Mouse (Mus musculus) heart, embryonic 14.5 days (tissue): ENCODE measurements around the gene Wtap. TPM values are rescaled to one million over a fixed set of nuclear protein-coding genes. Genes with fewer than 3 reads are reported as not detected.
"Not testable (repeated sequence)": the region's sequence is repeated elsewhere in the genome, so short reads cannot be mapped to it uniquely, and the experiment has no call there.

ENCODE experiments used
- ATAC-seq: fragments of 200-750 bp; cut with Nextera tagmentation; 2 replicates; pipeline ENCODE4 v1.8.0; 2017; ENCODE audit warnings: low read depth, moderate TSS enrichment; ENCODE audit not compliant: insufficient number of reproducible peaks, insufficient read depth, low FRiP score
- H3K27ac ChIP-seq, 2 experiments: fragments of 200-500 bp in 1 of 2; fragments of 300-500 bp in 1 of 2; sonication (generic) in 1 of 2; replicated peaks in 1 of 2; 2 replicates each; pipeline ENCODE4 v1.5.1; 2012 to 2014; ENCODE audit warnings: low read depth in 2 of 2, low read length in 2 of 2, control low read depth in 1 of 2, mild to moderate bottlenecking in 1 of 2, mixed read lengths in 1 of 2; ENCODE audit not compliant: control insufficient read depth in 1 of 2, insufficient read depth in 1 of 2
- H3K27me3 ChIP-seq: fragments of 300-500 bp; sonication (generic); 2 replicates; pipeline ENCODE4 v1.6.1; 2014; ENCODE audit warnings: mild to moderate bottlenecking, low read length, control low read depth; ENCODE audit not compliant: control insufficient read depth, insufficient read depth
- H3K36me3 ChIP-seq: fragments of 300-500 bp; sonication (generic); 2 replicates; pipeline ENCODE4 v1.6.1; 2014; ENCODE audit warnings: mild to moderate bottlenecking, control low read depth, low read length, mixed read lengths; ENCODE audit not compliant: control insufficient read depth, insufficient read depth
- H3K4me1 ChIP-seq, 2 experiments: fragments of 200-500 bp in 1 of 2; fragments of 300-500 bp in 1 of 2; sonication (generic) in 1 of 2; 2 replicates each; pipeline ENCODE4 v1.6.1; 2012 to 2014; ENCODE audit warnings: low read length in 2 of 2, control low read depth in 1 of 2, mixed read lengths in 1 of 2; ENCODE audit not compliant: control insufficient read depth in 2 of 2, insufficient read depth in 2 of 2
- H3K4me2 ChIP-seq: fragments of 300-500 bp; sonication (generic); 2 replicates; pipeline ENCODE4 v1.6.1; 2014; ENCODE audit warnings: mild to moderate bottlenecking, low read length
- H3K4me3 ChIP-seq, 2 experiments: fragments of 200-500 bp in 1 of 2; fragments of 300-500 bp in 1 of 2; sonication (generic) in 1 of 2; 2 replicates each; pipeline ENCODE4 v1.5.1; 2012 to 2014; ENCODE audit warnings: low read length in 2 of 2, mild to moderate bottlenecking in 2 of 2, control low read depth in 1 of 2, low read depth in 1 of 2, moderate library complexity in 1 of 2; ENCODE audit not compliant: control insufficient read depth in 1 of 2, insufficient read depth in 1 of 2
- H3K9ac ChIP-seq: fragments of 300-500 bp; sonication (generic); 2 replicates; pipeline ENCODE4 v1.6.1; 2014; ENCODE audit warnings: mild to moderate bottlenecking, low read length
- H3K9me3 ChIP-seq: fragments of 300-500 bp; sonication (generic); 2 replicates; pipeline ENCODE4 v1.6.1; 2016; ENCODE audit warnings: low read length, control low read depth; ENCODE audit not compliant: control insufficient read depth
- WGBS: fragments of 180-500 bp; shearing (Covaris S2); extraction: QIAGEN DNeasy Blood & Tissue Kit; methylation state at CpG from one replicate; pipeline ENCODE4 v1.1.7; 2014; 5-methylcytosine and 5-hydroxymethylcytosine counted together
- polyA plus RNA-seq: library from polyadenylated mRNA; unstranded; fragments of >200 nt; fragmentation: Nextera tagmentation; extraction: Ambion mirVana; gene quantifications from 2 replicates; pipeline ENCODE4 v1.2.1, GENCODE M21; 2014

Gene Wtap
- polyA plus RNA-seq, 1 experiment from 2014 or later: 85.7 TPM

DNA sequence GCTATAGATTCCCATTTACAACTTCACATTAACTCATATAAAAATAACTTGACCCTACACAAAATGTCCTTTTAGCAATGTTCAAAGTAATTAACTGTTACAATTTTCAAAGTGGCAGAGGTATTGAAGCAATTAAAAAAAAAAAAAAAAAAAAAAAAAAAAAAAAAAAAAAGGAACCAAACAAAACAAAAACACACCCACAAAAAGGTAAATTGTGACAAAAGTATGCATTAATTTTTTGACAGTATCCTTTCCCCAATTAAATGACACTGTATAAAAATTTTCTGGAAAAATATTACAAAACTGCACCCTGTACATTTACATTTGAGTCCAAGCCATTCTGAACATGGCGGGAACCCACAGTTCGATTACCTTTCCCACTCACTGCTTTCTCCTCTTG lies 26.8 kb downstream of the Wtap start:
- WGBS: 98% methylated on average over 2 of the region's 2 CpGs
- Histone ChIP-seq H3K27me3 (no peaks in the 10 kb centered on the region), H3K9me3 (no peaks in the 10 kb centered on the region), H3K4me2 (no peak overlapping the region), H3K4me1 (no peaks in the 10 kb centered on the region), H3K27ac (no peak overlapping the region), H3K4me3 (no peak overlapping the region), H3K9ac (no peak overlapping the region), H3K36me3 (peaks cover 53% of the 10 kb centered on the region)
- no peak for ATAC-seq

DNA sequence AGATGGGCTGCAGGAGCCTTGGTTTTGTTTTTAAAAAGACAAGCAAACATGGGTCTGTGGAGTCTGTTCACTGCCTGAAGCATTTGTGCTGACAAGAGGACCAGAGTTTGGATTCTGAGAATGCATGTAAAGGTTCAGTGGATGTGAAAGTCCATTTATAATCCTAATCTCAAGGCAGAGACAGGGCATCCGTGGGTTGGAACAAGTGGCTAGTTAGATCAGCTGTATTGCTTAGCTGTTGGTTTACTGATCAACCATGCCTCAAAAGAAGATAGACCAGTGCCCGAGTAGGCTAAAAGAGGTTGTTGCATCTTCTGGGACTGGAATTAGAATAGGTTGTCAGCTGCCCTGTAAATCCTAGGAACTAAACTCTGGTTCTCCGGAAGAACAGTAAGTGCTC lies 30.5 kb downstream of the Wtap start:
- Histone ChIP-seq H3K9me3 (no peaks in the 10 kb centered on the region), H3K27me3 (no peaks in the 10 kb centered on the region), H3K27ac (no peak overlapping the region), H3K4me3 (no peak overlapping the region), H3K36me3 (peaks cover 25% of the 10 kb centered on the region), H3K9ac (no peak overlapping the region), H3K4me1 (no peaks in the 10 kb centered on the region), H3K4me2 (no peak overlapping the region)
- no peak for ATAC-seq
- WGBS: 65% methylated on average over 3 of the region's 3 CpGs

DNA sequence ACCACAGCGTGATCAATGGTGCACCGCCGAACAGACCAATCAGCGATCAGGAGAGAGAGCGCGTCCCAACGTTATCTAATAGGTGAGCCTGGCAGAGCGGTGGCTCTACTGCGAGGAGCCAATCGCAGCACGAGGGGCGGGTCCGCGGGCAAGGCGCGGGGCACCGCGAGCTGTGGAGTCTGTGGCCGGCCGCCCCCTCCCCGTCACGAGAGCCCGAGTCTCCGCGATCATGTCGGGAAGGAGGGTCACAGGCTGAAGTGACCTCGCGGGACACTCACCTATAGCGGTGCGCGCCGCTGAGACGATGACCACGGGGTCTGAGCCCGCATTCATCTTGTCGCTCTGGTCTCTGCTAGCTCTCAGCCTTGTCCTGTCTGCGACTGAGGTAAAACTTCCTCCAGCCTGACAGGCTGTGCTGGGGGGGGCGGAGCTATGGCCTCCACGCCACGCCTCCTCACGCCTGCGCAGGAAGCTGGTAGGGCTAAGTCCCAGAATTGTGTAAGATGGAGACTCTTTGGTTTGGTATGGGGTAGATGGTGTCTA lies 33.6 kb downstream of the Wtap start, which contains the start of gene Acat2:
Acat2 (minus strand) TSS at position 417 of the 543 bp plus-strand sequence.
- peaks cover 5% of the 10 kb centered on the region; the same call in 1 of the 2 replicates for H3K36me3 ChIP-seq
- ATAC-seq: peak; percentile 96
- no peaks in the 10 kb centered on the region for H3K4me1 ChIP-seq
- H3K9ac ChIP-seq: peak within 1 kb of the TSS; percentile 68
- H3K27me3 ChIP-seq: no peaks in the 10 kb centered on the region
- no peaks in the 10 kb centered on the region for H3K9me3 ChIP-seq
- H3K4me2 ChIP-seq: peak within 1 kb of the TSS; percentile 76
- H3K4me3 ChIP-seq: peak within 1 kb of the TSS; percentile 65 to 81
- WGBS: under 1% methylated on average over 42 of the region's 42 CpGs
- H3K27ac ChIP-seq: peak within 1 kb of the TSS; percentile 81 to 82

DNA sequence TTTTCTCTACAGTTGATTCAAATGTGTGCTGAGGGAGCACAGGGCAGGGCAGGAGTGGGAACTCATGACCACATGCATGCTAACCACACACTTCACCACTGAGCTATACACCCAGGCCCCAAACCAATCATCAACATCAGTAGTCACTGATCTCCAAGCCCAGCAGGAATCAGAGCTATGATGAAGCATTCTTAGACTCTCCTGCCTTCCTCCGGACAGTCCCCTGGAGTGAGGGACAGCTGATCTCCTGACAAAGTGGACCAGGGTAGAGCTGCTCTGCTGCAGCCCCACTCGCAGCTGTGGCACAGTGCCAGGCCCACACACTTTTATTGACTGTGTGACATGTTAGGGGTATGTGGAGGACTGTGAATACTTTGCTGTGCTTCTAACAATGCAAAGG lies 34.6 kb downstream of the Wtap start:
- not testable (repeated sequence) for H3K27ac ChIP-seq, ATAC-seq, H3K4me2 ChIP-seq, H3K9me3 ChIP-seq, H3K4me3 ChIP-seq, H3K27me3 ChIP-seq, H3K4me1 ChIP-seq, H3K9ac ChIP-seq, H3K36me3 ChIP-seq
- WGBS: 42% methylated on average over 1 of the region's 2 CpGs

DNA sequence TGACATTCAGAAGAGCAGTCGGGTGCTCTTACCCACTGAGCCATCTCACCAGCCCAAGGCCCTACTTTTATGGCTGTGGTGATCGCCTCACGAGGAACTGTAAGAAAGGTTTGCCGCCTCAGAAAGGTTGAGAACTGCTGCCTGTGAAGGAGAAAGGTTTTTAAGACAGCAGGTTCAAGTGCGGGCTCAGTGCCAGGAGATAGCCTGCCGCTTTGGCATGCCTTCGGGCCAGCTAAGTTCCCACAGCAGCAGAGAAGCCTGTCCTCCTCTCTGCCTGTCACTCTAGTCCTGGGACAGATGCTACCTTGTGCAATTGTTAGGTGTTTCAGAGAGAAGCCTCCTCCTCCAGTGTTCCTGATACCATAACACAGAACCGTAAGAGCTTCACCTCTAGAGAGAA lies 37.3 kb downstream of the Wtap start:
- no peak overlapping the region for H3K9ac ChIP-seq
- H3K4me2 ChIP-seq: no peak overlapping the region
- no peaks in the 10 kb centered on the region for H3K27me3 ChIP-seq
- no peaks in the 10 kb centered on the region for H3K4me1 ChIP-seq
- H3K4me3 ChIP-seq: no peak overlapping the region
- WGBS: 91% methylated on average over 8 of the region's 8 CpGs
- no peak overlapping the region for H3K27ac ChIP-seq
- H3K36me3 ChIP-seq: peaks cover 14% of the 10 kb centered on the region
- no peak for ATAC-seq
- no peaks in the 10 kb centered on the region for H3K9me3 ChIP-seq

DNA sequence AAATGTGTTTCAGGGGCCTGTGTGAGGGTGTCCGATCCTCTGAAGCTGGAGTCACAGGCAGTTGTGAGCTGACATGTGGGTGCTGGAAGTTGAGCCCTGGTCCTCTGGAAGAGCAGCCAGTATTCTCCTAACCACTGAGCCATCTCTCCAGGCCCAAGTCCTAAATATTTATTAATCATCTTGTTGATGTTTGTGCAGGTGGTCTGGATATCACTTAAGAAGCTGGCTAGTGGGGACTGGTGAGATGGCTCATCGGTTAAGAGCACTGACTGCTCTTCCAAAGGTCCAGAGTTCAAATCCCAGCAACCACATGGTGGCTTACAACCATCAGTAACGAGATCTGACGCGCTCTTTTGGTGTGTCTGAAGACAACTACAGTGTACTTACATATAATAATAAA lies 44.3 kb downstream of the Wtap start:
- Histone ChIP-seq H3K9ac (no peak overlapping the region), H3K27me3 (no peaks in the 10 kb centered on the region), H3K4me1 (no peaks in the 10 kb centered on the region), H3K36me3 (peaks cover 57% of the 10 kb centered on the region), H3K4me3 (no peak overlapping the region), H3K9me3 (no peaks in the 10 kb centered on the region), H3K27ac (no peak overlapping the region), H3K4me2 (no peak overlapping the region)
- 92% methylated on average over 5 of the region's 5 CpGs for WGBS
- ATAC-seq: no peak

DNA sequence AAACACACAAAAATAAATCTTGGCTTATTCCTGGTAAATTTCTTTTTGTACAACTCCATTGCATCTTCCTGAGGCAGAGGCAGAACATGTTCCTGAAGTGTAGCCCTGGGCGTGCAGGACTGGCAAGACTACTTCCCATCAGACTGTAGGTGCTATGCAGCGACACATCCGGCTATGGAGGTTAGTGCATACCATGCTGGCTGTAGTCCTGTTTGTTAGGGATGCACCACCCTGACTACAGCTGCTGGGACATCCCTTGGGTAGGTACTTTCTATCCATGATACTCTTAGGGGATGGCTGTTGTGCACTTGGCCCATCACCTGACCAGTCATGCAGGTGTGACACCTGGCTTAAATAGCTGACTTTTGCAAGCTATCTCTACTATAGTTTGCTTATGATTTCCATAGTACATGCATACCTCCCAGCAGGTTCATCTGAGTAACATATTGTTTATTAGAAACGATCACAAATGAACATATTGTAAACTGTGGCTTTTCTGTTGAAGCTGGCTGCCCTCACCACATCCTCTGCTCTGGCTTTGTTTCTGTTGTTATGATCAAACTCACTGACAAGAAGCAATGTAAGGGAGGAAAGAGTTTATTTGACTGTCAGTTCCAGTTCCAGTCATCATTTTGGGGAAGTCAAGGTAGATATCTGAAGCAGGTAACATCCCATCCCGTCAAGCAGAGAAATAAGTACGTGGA lies 51.4 kb downstream of the Wtap start:
- no peak overlapping the region for H3K4me3 ChIP-seq
- no peaks in the 10 kb centered on the region for H3K9me3 ChIP-seq
- H3K9ac ChIP-seq: no peak overlapping the region
- no peak overlapping the region for H3K4me2 ChIP-seq
- no peak for ATAC-seq
- H3K27me3 ChIP-seq: no peaks in the 10 kb centered on the region
- H3K27ac ChIP-seq: no peak overlapping the region
- 91% methylated on average over 6 of the region's 6 CpGs for WGBS
- peaks cover 35% of the 10 kb centered on the region for H3K36me3 ChIP-seq
- H3K4me1 ChIP-seq: no peaks in the 10 kb centered on the region; a peak in 2 of 4 replicates
